In the genomic region with DNA sequence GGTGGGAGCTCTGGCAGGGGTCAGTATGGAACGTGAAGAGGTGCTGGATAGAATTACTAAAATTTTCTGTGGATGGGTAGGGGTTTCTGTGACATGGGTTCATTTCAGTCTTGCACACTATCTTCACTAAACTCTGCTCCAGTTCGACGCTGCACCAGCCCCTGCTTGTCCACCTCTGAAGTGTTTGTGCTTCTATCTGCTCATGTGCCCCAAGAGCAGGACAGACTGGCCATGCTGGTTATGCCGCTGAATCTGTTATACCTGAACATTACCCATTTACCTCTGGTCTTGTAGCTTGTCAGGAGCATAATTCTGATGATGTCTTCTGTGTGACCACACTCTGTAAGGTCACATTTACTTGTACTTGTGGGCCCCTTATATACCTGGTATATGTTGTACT, we compare ENCODE assay signal across 13 mouse cellular contexts. TPM values are rescaled to one million over a fixed set of nuclear protein-coding genes. Genes with fewer than 3 reads are reported as not detected.
"Had no signal": no experiment of that assay in that cellular context is flagged by ENCODE, and none has a peak within 500 bp of the region (broad histone marks: within the 10 kb centered on the region; RNA-seq: fewer than 3 reads in every experiment).

No protein-coding gene starts in this region.

- DNase-seq: retina, postnatal 1 day; right cerebral cortex, adult 18-20 months; right cerebral cortex, postnatal 14 days; right cerebral cortex, postnatal 25 days; right cerebral cortex, postnatal 4 days; spleen, adult 18-20 months; thymus, adult 18-20 months; thymus, adult 2 months; thymus, postnatal 14 days; thymus, postnatal 25 days; thymus, postnatal 36 days; thymus, postnatal 4 days had no signal

RNA-seq across cellular contexts. Expression of gene Cyp4f40, which starts 12.1 kb away (rescaled TPM):
- total RNA-seq: neutrophil, adult 5-6 weeks had no signal

RNA-seq across cellular contexts. Expression of gene Cyp4f15, which starts 38.8 kb away (rescaled TPM):
- total RNA-seq: neutrophil, adult 5-6 weeks had no signal
